Mouse (Mus musculus) R1 (cell line): ENCODE measurements at regions not wholly inside any gene's neighbourhood (a gene's known extent, or its start where the extent isn't known, plus 50 kb on each side); places are given as distances from the start of the nearest gene placed in this dataset.
A peak's percentile ranks its signal among the peaks of the same experiment; 100 is the strongest.

ENCODE experiments used
- DNase-seq: peaks from one replicate; pipeline ENCODE4 v3.0.0-alpha.2; 2018; ENCODE audit warnings: low read depth, low spot score

DNA sequence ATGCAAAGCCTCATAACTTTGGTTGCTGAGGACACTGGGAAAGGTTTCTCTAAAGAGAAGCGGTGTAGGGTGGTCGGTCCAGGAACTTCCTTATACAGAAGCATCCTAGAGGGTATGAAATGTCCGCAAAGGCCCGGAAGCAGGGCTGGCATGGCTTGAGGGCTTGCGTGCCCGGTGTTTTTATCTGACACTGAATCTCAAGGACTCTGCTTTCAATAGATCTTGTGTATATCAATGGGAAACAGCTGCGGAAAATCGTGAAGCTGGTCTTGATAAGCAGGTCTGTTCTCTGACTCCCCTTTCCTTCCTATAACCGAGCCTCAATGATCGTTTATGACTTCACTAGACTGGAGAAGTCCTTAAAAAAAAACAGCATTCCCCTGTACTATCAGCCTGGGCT, 580.4 kb upstream of the Gm19410 start:
- no peak for DNase-seq

GRCm38 (mm10) chr8:35188531-35188930, 577.1 kb upstream of the Gm19410 start:
- no peak for DNase-seq

DNA sequence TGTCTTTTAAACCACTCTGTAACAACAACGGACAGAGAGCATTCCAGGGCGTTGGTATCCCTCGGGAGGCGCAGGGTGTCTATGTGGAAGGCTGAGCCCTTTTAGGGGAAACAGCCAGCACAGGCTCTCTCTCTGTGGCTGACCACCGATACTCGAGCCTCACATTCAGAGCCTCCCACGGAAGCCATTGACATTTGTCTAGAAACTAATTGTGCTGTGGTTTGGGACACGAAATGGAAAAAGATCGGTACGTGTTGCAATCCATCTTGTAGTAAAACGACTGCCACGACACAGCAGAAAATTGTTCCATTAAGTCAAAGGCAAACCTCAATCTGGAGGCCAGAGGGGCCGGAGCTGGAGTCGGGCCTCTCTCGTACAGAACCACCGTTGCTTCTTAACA, 575.9 kb upstream of the Gm19410 start:
- no peak for DNase-seq

DNA sequence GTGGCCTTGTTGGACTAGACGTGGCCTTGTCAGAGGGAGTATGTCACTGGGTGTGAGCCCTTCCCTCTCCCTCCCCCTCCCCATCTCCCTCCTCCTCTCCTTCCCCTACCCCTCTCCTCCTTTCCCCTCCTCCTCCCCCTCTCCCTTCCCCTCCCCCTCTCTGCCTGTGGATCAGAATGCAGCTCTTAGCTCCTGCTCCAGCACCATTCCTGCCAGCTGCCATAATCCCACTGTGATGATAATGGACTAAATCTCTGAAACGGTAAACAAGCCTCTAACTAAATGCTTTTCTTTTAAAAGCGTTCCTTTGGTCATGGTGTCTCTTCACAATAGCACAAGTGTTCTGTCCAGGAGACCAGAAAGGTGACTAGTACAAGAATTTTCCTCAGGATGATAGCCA, 573.1 kb upstream of the Gm19410 start:
- peak; percentile 59 for DNase-seq

DNA sequence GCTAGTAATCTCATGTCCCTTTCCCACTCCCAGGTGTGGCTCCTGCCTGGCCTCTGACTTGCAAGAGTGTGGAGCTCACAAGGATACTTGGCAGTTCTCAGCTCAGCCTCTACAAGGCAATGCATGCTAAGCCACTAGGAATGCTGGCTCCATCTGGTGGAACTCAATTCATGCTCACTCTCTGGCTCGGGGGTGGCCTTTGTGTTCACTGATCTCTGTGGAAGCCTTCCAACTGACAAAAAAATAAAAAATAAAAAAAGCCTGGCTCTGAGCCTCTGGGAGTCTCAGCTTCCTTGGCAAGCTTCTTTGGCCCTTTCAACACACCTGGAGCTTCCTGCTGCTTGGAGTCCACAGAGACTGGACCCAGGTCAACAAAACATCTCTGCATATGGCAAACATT, 571.8 kb upstream of the Gm19410 start:
- no peak for DNase-seq

DNA sequence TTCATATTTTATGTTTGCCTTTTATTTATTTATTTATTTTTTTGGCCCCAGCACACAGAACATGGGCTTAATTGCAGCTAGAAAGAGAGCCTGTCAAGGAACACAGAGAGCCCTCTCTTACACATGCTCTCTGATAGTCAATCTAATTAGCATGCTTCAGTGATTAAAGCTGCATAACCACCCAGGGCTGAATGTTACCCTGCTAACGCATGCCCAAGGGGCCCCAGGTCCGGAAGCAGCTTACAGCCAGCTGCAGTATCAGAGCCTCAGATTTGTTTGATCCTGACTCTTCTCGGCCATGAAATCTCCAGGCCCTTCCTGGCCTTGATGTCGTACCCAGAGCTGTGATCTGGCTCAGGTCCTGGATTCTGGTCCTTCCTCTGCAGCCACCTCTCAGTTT, 569.4 kb upstream of the Gm19410 start:
- no peak for DNase-seq

GRCm38 (mm10) chr8:35198766-35199165, 566.8 kb upstream of the Gm19410 start:
- no peak for DNase-seq

- no peak for DNase-seq
Measured at GRCm38 (mm10) chr8:35201416-35201815, 564.2 kb upstream of the Gm19410 start.

GRCm38 (mm10) chr8:35204971-35205370, 560.6 kb upstream of the Gm19410 start:
- no peak for DNase-seq

DNA sequence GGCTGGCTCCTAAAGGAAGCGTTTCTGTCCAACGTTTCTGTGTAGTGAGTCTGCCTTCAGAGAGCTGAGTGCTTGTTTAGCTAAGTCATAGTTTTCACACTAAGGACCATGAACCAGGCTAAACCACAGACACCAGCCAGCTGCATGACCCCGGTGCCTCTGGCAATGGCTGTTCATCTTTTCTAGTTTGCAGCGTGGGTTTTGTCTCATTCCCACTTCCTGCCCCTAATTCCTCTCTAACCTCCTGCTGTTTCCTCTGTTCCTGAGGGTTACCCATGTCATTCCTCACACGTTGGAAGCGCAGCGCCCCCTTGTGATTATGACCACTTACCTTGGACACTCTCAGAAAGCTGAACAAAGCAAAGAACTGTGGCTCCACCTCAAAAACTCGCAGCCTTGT, 560.1 kb upstream of the Gm19410 start:
- peak; percentile 82 for DNase-seq

DNA sequence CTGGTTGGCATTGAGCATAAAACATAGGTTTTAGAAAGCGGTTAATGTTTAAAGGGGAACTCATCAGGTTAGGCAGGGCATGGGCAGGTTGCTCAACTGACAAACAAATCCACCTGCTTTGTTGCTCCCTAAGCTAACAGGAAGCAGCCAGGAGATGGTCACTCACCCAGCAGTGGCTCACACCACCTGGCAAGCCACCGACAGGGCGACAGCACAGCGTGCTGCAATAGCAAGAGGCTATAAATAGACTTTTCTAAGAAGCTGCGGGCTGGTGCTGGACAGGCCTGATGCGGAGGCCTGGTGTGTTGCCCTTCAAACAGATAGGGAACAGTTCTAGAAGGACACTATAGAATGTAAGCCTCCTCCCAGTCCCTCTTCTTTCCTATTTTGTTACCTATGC, 559.3 kb upstream of the Gm19410 start:
- DNase-seq, result no peak

DNA sequence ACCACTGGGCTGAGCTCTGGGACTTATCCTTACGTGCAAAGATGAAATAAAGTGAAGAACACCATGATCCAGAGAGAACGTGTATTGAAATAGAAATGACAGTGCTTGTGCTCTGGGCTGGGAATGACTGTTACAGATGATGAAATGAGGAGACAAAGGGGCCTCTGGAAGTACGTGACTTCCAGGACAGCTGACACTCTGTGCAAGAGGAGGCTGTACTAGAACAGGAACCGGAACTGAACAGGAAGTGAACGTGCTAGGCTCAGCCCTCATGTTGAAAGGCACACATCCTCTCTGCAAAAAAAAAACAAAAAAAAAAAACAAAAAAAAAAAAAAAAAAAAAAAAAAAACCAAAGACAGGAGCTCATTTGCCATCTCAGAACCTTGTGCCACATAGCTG, 557.2 kb upstream of the Gm19410 start:
- DNase-seq, result no peak

GRCm38 (mm10) chr8:35211506-35212452, 553.8 kb upstream of the Gm19410 start:
- no peak for DNase-seq

GRCm38 (mm10) chr8:35213515-35213914, 552.1 kb upstream of the Gm19410 start:
- DNase-seq, result no peak

GRCm38 (mm10) chr8:35217604-35218003, 548.0 kb upstream of the Gm19410 start:
- no peak for DNase-seq

- no peak for DNase-seq
Measured at GRCm38 (mm10) chr8:35218327-35218726, 547.3 kb upstream of the Gm19410 start.

DNA sequence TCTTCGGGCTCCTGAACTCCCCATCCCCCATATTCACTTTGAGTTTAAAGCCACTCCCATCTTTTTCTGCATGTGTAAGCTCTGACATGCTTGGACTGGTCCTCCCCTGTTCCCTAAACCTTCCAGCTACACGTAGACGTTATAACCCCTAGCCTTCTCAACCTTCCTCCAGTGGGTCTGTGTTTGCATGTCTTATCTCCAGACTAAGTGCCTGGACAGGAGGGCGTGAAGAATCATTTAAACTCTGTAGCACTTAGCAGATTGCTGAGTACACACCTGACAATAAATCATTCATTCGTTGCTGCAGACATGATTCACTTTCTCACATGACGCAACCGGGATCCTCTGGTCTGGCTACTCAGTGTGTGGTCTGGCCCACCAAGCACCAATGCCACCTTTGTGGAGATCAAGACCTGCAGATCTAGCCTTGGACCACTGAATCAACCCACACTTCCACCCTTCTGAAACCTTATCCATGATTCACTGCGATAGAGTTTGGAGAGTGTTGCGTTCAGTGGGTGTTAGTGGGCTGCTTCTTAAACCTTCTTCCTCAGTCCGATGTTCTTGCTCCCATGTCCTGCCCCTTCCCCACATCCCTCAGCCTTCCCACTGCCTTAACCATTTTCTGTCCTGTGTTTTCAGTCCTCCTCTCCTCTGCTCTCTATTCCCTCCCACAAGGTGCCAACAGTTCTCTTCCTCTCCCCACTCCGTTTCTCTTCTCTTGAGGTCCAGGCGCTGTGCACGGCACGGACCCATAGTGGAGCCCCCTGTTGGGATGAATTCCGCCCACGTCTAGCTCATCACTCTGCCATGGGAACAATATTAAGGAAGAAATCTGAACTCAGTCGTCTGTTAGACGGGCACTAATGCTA, 541.3 kb upstream of the Gm19410 start:
- peak; percentile 47 for DNase-seq

GRCm38 (mm10) chr8:35224925-35225244, 540.7 kb upstream of the Gm19410 start:
- DNase-seq, result no peak

DNA sequence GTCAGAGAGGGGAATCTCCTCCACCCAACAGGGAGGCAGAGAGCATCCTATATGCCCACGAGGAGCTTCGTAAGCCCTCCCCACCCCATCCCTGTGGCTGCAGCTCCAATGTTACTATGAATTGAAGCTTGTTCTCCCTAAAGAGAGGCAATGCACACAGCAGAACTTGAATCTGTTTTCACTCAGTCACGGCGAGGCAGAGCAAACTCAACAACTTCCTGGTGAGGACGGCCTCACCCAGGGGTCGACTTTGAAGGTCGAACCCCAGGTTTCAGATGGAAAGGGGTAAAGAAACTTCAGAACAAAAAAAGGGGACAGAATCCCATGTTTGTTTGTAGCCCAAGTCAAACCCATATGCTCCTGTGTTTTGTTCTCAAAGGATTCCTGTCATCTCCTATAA, 538.5 kb upstream of the Gm19410 start:
- no peak for DNase-seq

DNA sequence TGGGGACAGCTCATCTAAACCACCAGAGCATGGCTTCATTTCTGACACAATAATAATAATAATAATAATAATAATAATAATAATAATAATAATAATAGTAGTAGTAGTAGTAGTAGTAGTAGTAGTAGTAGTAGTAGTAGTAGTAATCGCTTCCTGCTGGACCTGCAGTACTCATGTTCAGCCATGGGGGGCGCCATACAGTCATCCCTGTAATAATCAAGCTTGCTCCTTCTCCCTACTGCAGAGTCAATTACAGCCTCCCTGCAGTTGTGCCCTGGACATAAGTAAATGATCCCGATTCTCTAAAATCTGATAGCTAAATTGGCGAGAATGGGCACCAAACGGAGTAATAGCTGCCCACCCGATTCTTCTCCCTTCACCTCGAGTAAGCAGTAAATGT, 537.1 kb upstream of the Gm19410 start:
- DNase-seq, result peak; percentile 27

- DNase-seq, result no peak
Measured at GRCm38 (mm10) chr8:35233520-35234186, 531.9 kb upstream of the Gm19410 start.

DNA sequence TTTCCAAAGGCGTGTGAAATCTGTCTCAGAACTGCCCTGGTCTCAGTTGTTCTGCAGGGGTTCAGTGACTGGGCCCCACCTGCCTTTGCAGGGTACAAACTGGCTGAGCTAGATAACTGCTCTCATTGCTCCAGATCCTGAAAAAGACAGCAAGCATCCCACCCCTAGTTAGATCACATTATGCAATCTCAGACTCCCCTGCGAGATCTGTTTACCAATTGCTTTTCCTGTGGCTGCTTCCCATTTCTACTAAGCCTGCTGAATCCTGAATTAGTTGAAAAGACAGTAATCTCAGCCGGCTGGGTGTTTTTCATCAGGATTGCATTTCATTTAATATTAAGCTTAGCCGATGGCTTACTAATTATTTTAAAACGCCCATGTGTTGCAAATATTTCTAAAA, 531.2 kb upstream of the Gm19410 start:
- no peak for DNase-seq
